In the genomic region with DNA sequence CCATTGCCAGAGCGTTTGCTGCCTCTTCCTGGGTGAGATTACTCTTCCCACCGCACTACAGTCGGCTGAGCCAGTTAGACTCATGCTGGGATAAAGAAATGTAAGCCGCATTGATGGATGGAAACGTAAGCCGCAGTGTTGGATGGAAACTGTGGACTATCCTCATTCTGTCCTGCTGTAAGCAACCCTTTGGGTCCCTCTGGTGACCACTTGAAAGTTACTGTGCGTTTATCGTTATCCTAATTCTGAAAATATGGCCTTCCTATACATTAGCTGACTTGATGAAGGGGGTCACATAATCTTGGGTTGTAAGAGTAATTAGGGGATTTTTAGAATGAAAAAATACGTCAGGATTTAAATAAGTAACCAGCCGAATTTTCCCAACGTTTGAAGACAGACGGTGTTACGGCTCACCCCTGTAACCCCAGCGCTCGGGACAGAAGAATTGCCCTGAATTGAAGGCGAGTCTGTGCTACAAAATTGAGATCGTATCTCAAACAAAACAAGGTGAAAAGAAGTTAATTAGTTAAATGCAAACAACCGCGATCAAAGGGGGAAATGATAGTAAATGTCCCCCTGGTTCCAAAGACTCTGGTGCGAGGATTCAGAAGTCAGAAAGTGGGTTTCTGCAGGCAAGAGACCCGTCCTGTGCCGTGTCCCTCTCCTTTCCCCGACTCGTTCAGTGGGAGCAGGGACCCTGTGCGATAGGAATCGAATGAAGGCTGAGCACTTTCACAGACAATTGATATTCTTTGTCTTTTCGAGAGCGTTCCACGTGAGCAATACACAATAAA, we compare ENCODE assay signal across 8 mouse cellular contexts. TPM values are rescaled to one million over a fixed set of nuclear protein-coding genes. Genes with fewer than 3 reads are reported as not detected.
A peak's percentile ranks its signal among the peaks of the same experiment; 100 is the strongest.
DNase-seq lines count a peak whose midpoint lies in the region; ATAC-seq and TF ChIP-seq lines count a peak whose summit lies in the region.

No protein-coding gene starts in this region.

- TF ChIP-seq EP300 in liver, embryonic 14.5 days (IDR thresholded peaks at IDR 0.05; ENCODE audit: low read depth): no peak

- peak overlapping the region; percentile 64 for H3K4me3 ChIP-seq in embryonic facial prominence, embryonic 14.5 days (ENCODE audit: low read depth, low read length)
- H3K4me3 ChIP-seq in hindbrain, embryonic 15.5 days: peak overlapping the region; percentile 79
- H3K4me3 ChIP-seq in liver, embryonic 14.5 days (ENCODE audit: insufficient read depth in 1 of 2, low read depth in 2 of 2, low read length in 2 of 2): peak overlapping the region; percentile 56 to 97

- H3K4me1 ChIP-seq in embryonic facial prominence, embryonic 14.5 days (ENCODE audit: control insufficient read depth, insufficient read depth, low read length): peaks cover 6% of the 10 kb centered on the region
- H3K4me1 ChIP-seq in hindbrain, embryonic 15.5 days (replicated peaks): peaks cover 14% of the 10 kb centered on the region
- H3K4me1 ChIP-seq in liver, embryonic 14.5 days (replicated peaks; ENCODE audit: control insufficient read depth in 2 of 2, insufficient read depth in 2 of 2, low read length in 1 of 2): peaks cover 6 to 17% of the 10 kb centered on the region in 2 experiments; a peak in 3 of 4 replicates

- peak; percentile 10 for DNase-seq in kidney, adult 9 months
- DNase-seq in kidney, adult 11 months: no peak
- peak; percentile 56 for DNase-seq in R1 (ENCODE audit: low read depth, low spot score)
- DNase-seq in embryonic facial prominence, embryonic 14.5 days (ENCODE audit: low spot score): peak; percentile 86
- no peak for DNase-seq in liver, embryonic 14.5 days (ENCODE audit: low read depth in 3 of 3, low spot score in 3 of 3)
- DNase-seq in right cerebral cortex, postnatal 10 days (ENCODE audit: low spot score in 2 of 2): peak; percentile 49 to 57
- no peak for DNase-seq in spleen, postnatal 14 days (ENCODE audit: low spot score in 2 of 2)

- under 1% methylated on average over 29 of the region's 29 CpGs for WGBS in embryonic facial prominence, embryonic 14.5 days
- WGBS in hindbrain, embryonic 15.5 days: under 1% methylated on average over 29 of the region's 29 CpGs
- 0% methylated on average over 29 of the region's 29 CpGs for WGBS in liver, embryonic 14.5 days (ENCODE audit: insufficient replicate concordance)

- no peaks in the 10 kb centered on the region for H3K9me3 ChIP-seq in embryonic facial prominence, embryonic 14.5 days (ENCODE audit: control insufficient read depth, low read length)
- no peaks in the 10 kb centered on the region for H3K9me3 ChIP-seq in hindbrain, embryonic 15.5 days
- H3K9me3 ChIP-seq in liver, embryonic 14.5 days (ENCODE audit: control insufficient read depth, low read length): no peaks in the 10 kb centered on the region

- peak overlapping the region; percentile 63 for H3K9ac ChIP-seq in embryonic facial prominence, embryonic 14.5 days (ENCODE audit: low read depth, low read length)
- peak overlapping the region; percentile 50 for H3K9ac ChIP-seq in hindbrain, embryonic 15.5 days
- peak overlapping the region; percentile 62 for H3K9ac ChIP-seq in liver, embryonic 14.5 days (replicated peaks)

- peak; percentile 69 for ATAC-seq in embryonic facial prominence, embryonic 14.5 days (ENCODE audit: low read depth)
- peak; percentile 76 for ATAC-seq in hindbrain, embryonic 15.5 days (ENCODE audit: low FRiP score, low read depth)
- ATAC-seq in liver, embryonic 14.5 days (ENCODE audit: insufficient read depth): peak; percentile 53; the same call in 1 of the 2 replicates

- TF ChIP-seq CTCF in liver, embryonic 14.5 days (IDR thresholded peaks at IDR 0.05; ENCODE audit: low read depth): peak; percentile 58

- peak overlapping the region; percentile 75 for H3K4me2 ChIP-seq in embryonic facial prominence, embryonic 14.5 days (ENCODE audit: low read depth, low read length)
- H3K4me2 ChIP-seq in hindbrain, embryonic 15.5 days: peak overlapping the region; percentile 86
- H3K4me2 ChIP-seq in liver, embryonic 14.5 days (ENCODE audit: low read depth): peak overlapping the region; percentile 88

- no peak overlapping the region; the same call in 1 of the 2 replicates for H3K27ac ChIP-seq in embryonic facial prominence, embryonic 14.5 days (replicated peaks; ENCODE audit: low read depth, low read length)
- peak overlapping the region; percentile 37; the same call in 1 of the 2 replicates for H3K27ac ChIP-seq in hindbrain, embryonic 15.5 days (replicated peaks)
- no peak overlapping the region for H3K27ac ChIP-seq in liver, embryonic 14.5 days

- H3K27me3 ChIP-seq in embryonic facial prominence, embryonic 14.5 days (replicated peaks; ENCODE audit: control insufficient read depth, insufficient read depth, low read length): no peaks in the 10 kb centered on the region; the same call in 1 of the 2 replicates
- 0 out of 2 replicates have a peak, but pooled peaks cover 5% of the 10 kb centered on the region for H3K27me3 ChIP-seq in hindbrain, embryonic 15.5 days
- no peaks in the 10 kb centered on the region; the same call in none of the 2 replicates for H3K27me3 ChIP-seq in liver, embryonic 14.5 days (ENCODE audit: control insufficient read depth, insufficient read depth, low read length)

- no peaks in the 10 kb centered on the region for H3K36me3 ChIP-seq in embryonic facial prominence, embryonic 14.5 days (ENCODE audit: control insufficient read depth, insufficient read depth, low read length)
- H3K36me3 ChIP-seq in hindbrain, embryonic 15.5 days: no peaks in the 10 kb centered on the region
- H3K36me3 ChIP-seq in liver, embryonic 14.5 days (replicated peaks; ENCODE audit: control insufficient read depth, insufficient read depth, low read depth): no peaks in the 10 kb centered on the region

RNA-seq across cellular contexts. Expression of a gene that starts 17.3 kb away (rescaled TPM):
- not detected in 2 replicates for polyA plus RNA-seq in embryonic facial prominence, embryonic 14.5 days (2014; fragmentation: Nextera tagmentation; extraction: Ambion mirVana)
- polyA plus RNA-seq in hindbrain, embryonic 15.5 days (2015; fragmentation: Nextera tagmentation; extraction: Ambion mirVana): not detected in 2 replicates
- polyA plus RNA-seq in liver, embryonic 14.5 days (2012; rRNA removed): not detected in 2 replicates
- polyA plus RNA-seq in liver, embryonic 14.5 days (2014; fragmentation: Nextera tagmentation; extraction: Ambion mirVana): not detected in 2 replicates

RNA-seq across cellular contexts. Expression of a gene that starts 36.7 kb away (rescaled TPM):
- polyA plus RNA-seq in embryonic facial prominence, embryonic 14.5 days (2014; fragmentation: Nextera tagmentation; extraction: Ambion mirVana): not detected in 2 replicates
- 0.24 and 0.27 TPM in 2 replicates for polyA plus RNA-seq in hindbrain, embryonic 15.5 days (2015; fragmentation: Nextera tagmentation; extraction: Ambion mirVana)
- polyA plus RNA-seq in liver, embryonic 14.5 days (2012; rRNA removed): 0.02 TPM in 1 of 2 replicates, not detected in the other
- not detected in 2 replicates for polyA plus RNA-seq in liver, embryonic 14.5 days (2014; fragmentation: Nextera tagmentation; extraction: Ambion mirVana)

Comparison
In these comparisons a context has a peak if more than half of its experiments do, and no peak if none do; other contexts are left out.
1. DNase-seq: peak in kidney, adult 9 months (single experiment), R1 (single experiment), embryonic facial prominence, embryonic 14.5 days (single experiment) and right cerebral cortex, postnatal 10 days (2 of 2); none in kidney, adult 11 months (single experiment), liver, embryonic 14.5 days (0 of 3) and spleen, postnatal 14 days (0 of 2).
2. Peak in every context shown above with its lines, with median percentiles within 50 percentile points of each other: ATAC-seq, H3K4me2 ChIP-seq, H3K4me3 ChIP-seq and H3K9ac ChIP-seq.